Mouse (Mus musculus) myocyte (in vitro differentiated cells): ENCODE measurements around the gene Fam81b. TPM values are rescaled to one million over a fixed set of nuclear protein-coding genes. Genes with fewer than 3 reads are reported as not detected.
"Not testable (repeated sequence)": the region's sequence is repeated elsewhere in the genome, so short reads cannot be mapped to it uniquely, and the experiment has no call there.

Experiments used
- H3K27me3 ChIP-seq: one replicate; pipeline ENCODE4 v1.6.1; 2011; ENCODE audit not compliant: control insufficient read depth, insufficient read depth, insufficient read length
- H3K36me3 ChIP-seq: one replicate; pipeline ENCODE4 v1.6.1; 2011; ENCODE audit not compliant: control insufficient read depth, insufficient read depth
- H3K4me2 ChIP-seq: one replicate; pipeline ENCODE4 v1.6.1; 2011; ENCODE audit warnings: low read depth, control low read depth
- H3K4me3 ChIP-seq: one replicate; pipeline ENCODE4 v1.5.1; 2011; ENCODE audit warnings: mild to moderate bottlenecking, control low read depth, moderate library complexity
- H3K79me2 ChIP-seq: one replicate; pipeline ENCODE4 v1.6.1; 2011; ENCODE audit not compliant: control insufficient read depth, insufficient read depth
- H3ac ChIP-seq: one replicate; pipeline ENCODE4 v1.6.1; 2011; ENCODE audit not compliant: control insufficient read depth, insufficient read length
- CEBPB ChIP-seq: IDR thresholded peaks from 2 replicates; pipeline ENCODE4 v1.6.1; 2011; ENCODE audit warnings: mild to moderate bottlenecking, moderate library complexity; ENCODE audit not compliant: poor library complexity, insufficient read depth, severe bottlenecking
- E2F4 ChIP-seq: IDR thresholded peaks from one replicate; pipeline ENCODE4 v1.6.1; 2011; ENCODE audit warnings: mild to moderate bottlenecking, control low read depth, moderate library complexity; ENCODE audit not compliant: insufficient read depth
- MAX ChIP-seq: IDR thresholded peaks from one replicate; pipeline ENCODE4 v1.6.1; 2011; ENCODE audit warnings: low read depth, mild to moderate bottlenecking, control low read depth
- MYOD1 ChIP-seq, 3 experiments: IDR thresholded peaks; one replicate each; pipeline ENCODE4 v1.6.1; 2011; ENCODE audit warnings: control low read depth in 2 of 3, low read depth in 2 of 3, mild to moderate bottlenecking in 2 of 3, moderate library complexity in 1 of 3; ENCODE audit not compliant: insufficient read length in 2 of 3, control insufficient read depth in 1 of 3
- MYOG ChIP-seq, 3 experiments: IDR thresholded peaks; one replicate each; pipeline ENCODE4 v1.6.1; 2011; ENCODE audit warnings: control low read depth in 2 of 3, low read depth in 2 of 3, mild to moderate bottlenecking in 2 of 3; ENCODE audit not compliant: insufficient read length in 2 of 3, control insufficient read depth in 1 of 3, insufficient read depth in 1 of 3
- POLR2A ChIP-seq: IDR thresholded peaks from one replicate; pipeline ENCODE4 v1.6.1; 2011; ENCODE audit warnings: low read depth, mild to moderate bottlenecking, control low read depth, moderate library complexity; ENCODE audit not compliant: insufficient read length
- POLR2AphosphoS2 ChIP-seq: IDR thresholded peaks from one replicate; pipeline ENCODE4 v1.6.1; 2011; ENCODE audit warnings: low read depth, control low read depth; ENCODE audit not compliant: insufficient read length
- REST ChIP-seq: IDR thresholded peaks from one replicate; pipeline ENCODE4 v1.6.1; 2011; ENCODE audit warnings: mild to moderate bottlenecking, control low read depth, moderate library complexity; ENCODE audit not compliant: insufficient read depth, insufficient read length
- SRF ChIP-seq: IDR thresholded peaks from one replicate; pipeline ENCODE4 v1.6.1; 2011; ENCODE audit warnings: low read depth; ENCODE audit not compliant: control insufficient read depth, insufficient read length
- TCF12 ChIP-seq: IDR thresholded peaks from one replicate; pipeline ENCODE4 v1.6.1; 2011; ENCODE audit warnings: mild to moderate bottlenecking, control low read depth; ENCODE audit not compliant: poor library complexity, insufficient read depth, severe bottlenecking
- TCF3 ChIP-seq: IDR thresholded peaks from one replicate; pipeline ENCODE4 v1.6.1; 2011; ENCODE audit warnings: low read depth, control low read depth; ENCODE audit not compliant: insufficient read length
- USF1 ChIP-seq: IDR thresholded peaks from one replicate; pipeline ENCODE4 v1.6.1; 2011; ENCODE audit warnings: low read depth, mild to moderate bottlenecking, control low read depth, moderate library complexity
- polyA plus RNA-seq: library from polyadenylated mRNA; unstranded; fragments of >200 nt; fragmentation: generic; extraction: Trizol; gene quantifications from one replicate; pipeline ENCODE4 v1.2.1, GENCODE M21; 2012; ENCODE audit warnings: missing spikeins

The Fam81b gene
- not detected for polyA plus RNA-seq

DNA sequence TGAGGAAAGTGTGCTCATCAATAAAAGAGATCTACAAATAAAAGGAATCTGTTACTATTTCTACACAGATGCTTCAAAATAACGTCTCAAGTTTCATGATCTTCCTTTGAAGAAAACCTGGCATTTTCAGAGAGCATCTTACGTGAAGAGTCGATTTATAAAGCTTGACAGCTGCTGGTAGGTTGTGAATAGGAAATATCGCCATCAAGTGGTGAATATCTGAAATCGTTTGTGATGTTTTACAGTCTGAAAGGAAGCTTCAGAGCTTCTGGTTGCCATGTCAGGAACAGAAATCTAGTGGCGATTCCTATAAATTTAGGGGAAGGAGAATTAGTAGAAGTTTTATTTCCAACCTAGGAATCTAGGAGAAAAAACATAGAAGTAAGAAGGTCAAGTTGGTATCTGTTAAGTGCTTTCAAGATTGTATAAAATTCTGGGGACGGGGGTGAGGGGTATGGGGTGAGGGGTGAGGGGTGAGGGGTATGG is at the start of gene Fam81b:
Gene Fam81b, minus strand, starts transcription at position 436 of the 486 bp plus-strand sequence.
- Histone ChIP-seq H3K79me2 (no peaks in the 10 kb centered on the region), H3K27me3 (no peaks in the 10 kb centered on the region), H3K4me3 (no peak within 1 kb of the TSS), H3K4me2 (no peak within 1 kb of the TSS), H3ac (no peak within 1 kb of the TSS), H3K36me3 (no peaks in the 10 kb centered on the region)
- TF ChIP-seq SRF (no peak), TCF12 (no peak), MYOG (IDR thresholded peaks at IDR 0.05; ENCODE audit: control insufficient read depth in 1 of 3, insufficient read depth in 1 of 3, insufficient read length in 2 of 3, low read depth in 2 of 3) (no peak), REST (no peak), CEBPB (no peak), POLR2AphosphoS2 (no peak), POLR2A (no peak), USF1 (no peak), E2F4 (no peak), MYOD1 (IDR thresholded peaks at IDR 0.05; ENCODE audit: control insufficient read depth in 1 of 3, insufficient read length in 2 of 3, low read depth in 2 of 3) (no peak), TCF3 (no peak), MAX (no peak)

DNA sequence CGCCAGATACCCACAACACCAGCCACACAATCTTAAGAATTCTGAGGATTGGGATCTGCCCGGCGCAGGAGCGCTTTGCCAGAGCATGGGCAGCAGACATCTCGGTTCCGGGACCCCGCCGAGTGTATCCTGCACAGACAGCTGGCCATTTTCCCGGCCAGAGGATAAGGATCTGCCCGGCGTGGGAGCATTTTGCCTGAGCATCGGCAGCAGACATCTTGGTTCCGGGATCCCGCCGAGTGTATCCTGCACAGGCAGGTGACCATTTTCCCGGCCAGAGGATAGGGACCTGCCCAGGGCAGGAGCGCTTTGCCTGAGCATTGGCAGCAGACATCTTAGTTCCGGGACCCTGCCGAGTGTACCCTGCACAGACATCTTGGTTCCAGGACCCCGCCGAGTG is 41.1 kb upstream of the Fam81b start:
- H3ac ChIP-seq, H3K27me3 ChIP-seq, H3K36me3 ChIP-seq, H3K4me2 ChIP-seq, H3K4me3 ChIP-seq, H3K79me2 ChIP-seq: not testable (repeated sequence)

DNA sequence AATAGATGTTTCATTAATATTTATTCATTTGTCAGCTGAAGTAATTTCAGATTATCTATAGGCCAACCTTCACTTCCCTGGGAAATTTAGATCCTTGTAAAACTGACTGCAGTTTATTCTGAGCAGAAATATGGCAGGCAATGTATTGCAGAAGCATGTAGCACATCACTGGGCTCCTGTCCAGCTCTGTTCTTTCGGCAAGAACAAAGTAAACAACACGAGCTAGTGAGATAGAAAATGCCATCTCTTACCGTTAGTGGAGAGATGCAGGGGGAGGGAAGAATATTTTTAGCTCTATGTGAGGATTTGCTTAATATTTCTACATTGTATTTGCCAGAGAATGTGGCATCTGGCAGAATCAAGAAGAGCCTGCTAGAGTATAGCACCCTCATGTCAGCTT is 13.8 kb upstream of the Fam81b start:
- no peak overlapping the region for H3ac ChIP-seq
- no peak overlapping the region for H3K4me2 ChIP-seq
- H3K4me3 ChIP-seq, result no peak overlapping the region
- H3K79me2 ChIP-seq, result no peaks in the 10 kb centered on the region
- H3K27me3 ChIP-seq, result no peaks in the 10 kb centered on the region
- TF ChIP-seq USF1 (no peak), MYOG (IDR thresholded peaks at IDR 0.05; ENCODE audit: control insufficient read depth in 1 of 3, insufficient read depth in 1 of 3, insufficient read length in 2 of 3, low read depth in 2 of 3) (no peak), E2F4 (no peak), MAX (no peak), POLR2A (no peak), REST (no peak)
- H3K36me3 ChIP-seq, result no peaks in the 10 kb centered on the region

DNA sequence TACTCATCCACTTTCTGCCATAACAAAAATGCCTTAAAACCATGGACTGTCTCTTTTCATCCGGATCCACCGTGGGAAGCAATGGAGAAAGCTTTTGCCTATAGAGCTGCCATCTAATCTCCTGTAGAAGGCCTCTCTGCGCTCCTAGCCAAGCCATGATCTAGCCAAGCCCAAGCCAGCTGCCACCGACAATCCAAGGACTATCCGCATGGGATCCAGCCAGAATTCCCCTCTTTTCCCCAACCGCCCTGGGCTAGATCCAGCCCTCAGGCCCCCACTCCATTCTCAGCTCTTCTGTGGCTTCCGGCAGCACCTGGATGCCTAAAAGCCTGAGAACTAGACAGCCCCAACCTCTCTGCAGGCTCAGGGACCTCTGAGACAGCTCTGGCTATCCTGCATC is 6.7 kb upstream of the Fam81b start:
- no peak overlapping the region for H3ac ChIP-seq
- no peaks in the 10 kb centered on the region for H3K79me2 ChIP-seq
- TF ChIP-seq MAX (no peak), POLR2A (no peak), CEBPB (no peak), MYOG (IDR thresholded peaks at IDR 0.05; ENCODE audit: control insufficient read depth in 1 of 3, insufficient read depth in 1 of 3, insufficient read length in 2 of 3, low read depth in 2 of 3) (no peak), MYOD1 (IDR thresholded peaks at IDR 0.05; ENCODE audit: control insufficient read depth in 1 of 3, insufficient read length in 2 of 3, low read depth in 2 of 3) (no peak), TCF3 (no peak), REST (no peak), E2F4 (no peak), POLR2AphosphoS2 (no peak), TCF12 (no peak)
- no peak overlapping the region for H3K4me2 ChIP-seq
- no peak overlapping the region for H3K4me3 ChIP-seq
- no peaks in the 10 kb centered on the region for H3K27me3 ChIP-seq
- no peaks in the 10 kb centered on the region for H3K36me3 ChIP-seq

DNA sequence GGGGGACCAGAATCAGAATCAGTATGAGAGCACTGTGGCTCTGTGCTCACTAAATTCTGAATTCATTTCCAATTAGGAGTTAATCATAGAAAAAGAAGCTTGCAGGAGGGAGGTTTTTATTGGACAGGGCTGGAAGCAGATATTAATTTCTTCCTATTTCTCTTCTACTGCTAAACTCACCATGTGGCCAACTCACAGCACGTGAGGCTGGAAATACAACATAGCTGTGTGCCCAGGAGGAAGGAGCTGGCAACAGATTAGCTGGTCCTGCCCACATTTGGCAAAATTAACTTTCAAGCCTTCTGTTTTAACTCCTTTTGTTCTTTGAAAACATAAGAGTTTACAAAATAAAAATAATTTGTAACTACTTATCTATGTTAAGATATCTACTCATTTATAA is 3.9 kb upstream of the Fam81b start:
- Histone ChIP-seq H3K4me3 (no peak overlapping the region), H3K36me3 (no peaks in the 10 kb centered on the region), H3K79me2 (no peaks in the 10 kb centered on the region), H3K27me3 (no peaks in the 10 kb centered on the region), H3ac (no peak overlapping the region), H3K4me2 (no peak overlapping the region)
- TF ChIP-seq USF1 (no peak), POLR2A (no peak)
